Mouse (Mus musculus): ENCODE measurements around the gene Trpc2.

Gene Trpc2

DNA sequence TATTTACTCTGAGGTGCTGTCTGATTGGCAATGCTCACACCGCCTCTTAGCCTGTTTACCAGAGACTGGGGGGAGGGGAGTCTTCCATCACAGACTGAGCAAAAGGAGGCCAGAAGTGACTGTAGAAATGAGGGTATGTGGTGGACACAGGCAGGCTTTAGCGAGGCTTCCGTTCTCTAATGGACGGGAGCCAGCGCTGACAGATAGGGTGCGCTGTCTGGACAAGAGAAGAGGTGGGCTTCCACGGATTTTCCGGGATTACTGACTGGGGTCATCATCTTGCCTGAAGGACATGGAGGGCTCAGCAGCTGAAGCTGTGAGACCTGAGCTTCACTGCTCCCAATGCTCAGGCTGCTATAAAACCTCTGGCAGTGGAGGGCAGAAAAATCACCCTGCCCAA is 19.3 kb downstream of the Trpc2 start:
- no peak for DNase-seq (ENCODE audit: low spot score in 2 of 2)

DNA sequence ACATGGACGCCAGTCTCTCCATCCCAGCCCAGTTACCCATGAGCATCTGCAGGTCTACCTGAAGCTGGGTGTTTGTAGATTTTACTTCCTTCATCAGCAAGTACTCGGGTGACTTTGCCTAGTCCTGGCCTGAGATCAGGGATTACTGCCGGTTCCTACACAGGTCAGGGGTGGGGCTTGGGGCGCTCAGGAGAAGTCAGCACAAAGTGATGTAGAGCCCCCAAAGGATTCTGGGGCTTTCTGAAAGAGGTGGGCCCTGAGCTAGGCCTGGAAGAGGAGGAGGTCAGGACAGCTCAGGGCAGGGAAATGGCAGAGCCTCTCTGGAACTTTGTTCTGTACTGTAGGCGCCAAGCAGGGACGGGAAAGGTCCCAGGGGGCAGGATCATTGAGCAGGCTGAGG is 19.8 kb downstream of the Trpc2 start:
- DNase-seq (ENCODE audit: low spot score in 2 of 2), result no peak

DNA sequence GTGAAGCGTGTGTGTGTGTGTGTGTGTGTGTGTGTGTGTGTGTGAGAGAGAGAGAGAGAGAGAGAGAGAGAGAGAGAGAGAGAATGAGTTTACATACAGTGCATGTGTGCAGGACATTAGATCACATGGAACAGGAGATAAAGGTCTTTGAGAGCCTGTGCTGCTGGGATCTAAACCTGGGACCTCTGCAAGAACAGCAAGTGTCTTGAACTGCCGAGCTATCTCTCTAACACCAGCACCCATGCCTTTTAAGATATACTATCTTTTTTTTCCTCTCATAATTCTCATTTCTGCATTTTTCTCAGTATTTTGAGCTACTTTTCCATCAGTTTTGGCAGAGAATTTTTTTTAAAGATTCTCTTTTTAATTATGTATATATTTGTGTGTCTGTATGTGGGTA is 20.6 kb downstream of the Trpc2 start:
- DNase-seq (ENCODE audit: low spot score in 2 of 2), result no peak

DNA sequence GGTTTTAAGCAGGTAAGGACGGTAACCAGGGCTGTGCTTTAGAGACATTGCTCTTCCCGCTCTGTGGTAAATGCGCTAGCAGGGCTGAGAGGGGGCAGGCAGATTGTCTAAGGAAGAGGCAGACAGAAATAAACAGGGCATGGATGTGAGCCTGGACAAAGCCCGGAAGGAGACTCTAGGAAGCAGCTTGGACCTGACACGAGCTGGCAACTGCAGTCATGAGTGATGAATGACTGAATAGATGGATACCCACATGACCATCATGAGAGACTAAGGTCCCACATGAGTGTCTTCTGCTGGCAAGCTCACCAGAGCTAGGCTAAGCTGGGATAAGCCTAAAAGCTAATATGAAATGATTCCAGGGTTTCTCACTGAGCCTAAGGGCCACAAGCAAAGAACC is 21.2 kb downstream of the Trpc2 start:
- no peak for DNase-seq (ENCODE audit: low spot score in 2 of 2)

DNA sequence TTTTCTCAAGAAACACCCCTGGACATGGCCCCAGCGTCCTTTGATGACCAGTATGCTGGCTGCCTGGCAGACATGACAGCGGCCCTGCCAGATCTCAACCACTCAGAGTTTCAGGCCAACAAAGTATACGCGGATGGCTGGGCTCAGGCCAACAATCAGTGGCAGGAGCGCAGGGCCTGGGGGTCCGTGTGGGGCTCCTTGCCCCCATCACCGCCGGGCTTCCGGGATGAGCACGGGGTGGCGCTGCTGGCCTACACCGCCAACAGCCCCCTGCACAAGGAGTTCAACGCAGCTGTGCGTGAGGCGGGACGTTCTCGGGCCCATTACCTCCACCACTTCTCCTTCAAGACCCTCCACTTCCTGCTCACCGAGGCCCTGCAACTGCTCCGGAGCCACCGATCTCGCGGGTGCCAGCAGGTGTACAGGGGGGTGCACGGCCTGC is 23.8 kb downstream of the Trpc2 start:
- no peak for DNase-seq (ENCODE audit: low spot score in 2 of 2)

DNA sequence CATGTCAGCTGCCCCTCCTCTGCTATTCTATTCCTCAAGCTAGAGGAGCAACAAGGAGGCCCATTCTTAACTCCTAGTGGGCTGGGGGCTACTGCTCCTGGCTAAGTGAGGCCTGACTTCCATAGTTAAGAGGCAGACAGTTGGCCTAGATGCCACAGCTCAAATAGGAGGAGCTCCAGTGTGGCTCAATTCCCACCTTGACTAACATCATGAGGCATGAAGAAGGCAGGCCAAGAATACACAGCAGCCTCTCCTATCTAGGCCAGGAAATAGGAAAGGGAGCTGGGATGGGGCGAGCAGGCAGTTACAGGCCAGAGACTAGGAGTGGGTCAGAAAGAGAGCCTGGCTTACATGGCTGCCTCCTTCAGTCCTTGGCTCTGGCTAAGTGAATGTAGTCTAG is 25.3 kb downstream of the Trpc2 start:
- no peak for DNase-seq (ENCODE audit: low spot score in 2 of 2)

DNA sequence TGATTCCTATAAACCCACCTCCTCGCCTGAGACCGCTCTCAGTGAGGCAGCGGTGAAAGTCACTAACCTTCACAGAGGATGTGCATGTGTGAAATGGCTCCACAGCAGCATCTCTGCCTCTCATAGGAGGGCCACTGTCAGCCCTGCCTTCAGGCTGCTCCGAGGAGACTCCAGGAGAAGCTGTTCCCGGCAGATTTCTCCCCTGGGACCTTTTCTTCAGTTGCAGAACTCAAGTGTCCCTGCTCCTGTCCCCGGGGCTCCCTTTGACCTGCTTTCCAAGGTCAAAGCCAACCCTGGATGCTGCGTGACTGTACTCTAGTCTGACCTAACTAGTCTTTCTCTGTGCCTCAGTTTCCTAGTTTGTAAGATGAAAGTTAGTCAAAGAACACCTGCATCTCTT is 26.3 kb downstream of the Trpc2 start, which contains the start of gene Art5:
Gene Art5, minus strand, starts transcription at position 319 of the 400 bp plus-strand sequence.
- no peak for DNase-seq (ENCODE audit: low spot score in 2 of 2)

DNA sequence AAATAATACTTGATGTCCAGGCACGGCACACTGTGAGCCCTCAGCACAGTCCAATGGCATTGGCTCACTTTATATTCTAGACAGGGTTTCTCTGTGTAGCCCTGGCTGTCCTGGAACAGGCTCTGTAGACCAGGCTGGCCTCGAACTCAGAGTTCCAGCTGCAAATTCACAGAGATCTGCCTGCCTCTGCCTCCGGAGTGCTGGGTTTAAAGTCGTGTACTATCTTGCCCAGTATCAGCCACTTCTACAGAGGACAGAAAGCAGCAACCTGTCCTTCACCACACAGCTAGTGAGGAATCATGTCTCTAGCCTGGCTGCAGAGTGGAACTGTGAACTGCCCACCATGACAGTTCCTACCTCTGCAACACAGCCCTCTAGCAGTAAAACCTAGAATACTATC is 26.8 kb downstream of the Trpc2 start:
- no peak for DNase-seq (ENCODE audit: low spot score in 2 of 2)

DNA sequence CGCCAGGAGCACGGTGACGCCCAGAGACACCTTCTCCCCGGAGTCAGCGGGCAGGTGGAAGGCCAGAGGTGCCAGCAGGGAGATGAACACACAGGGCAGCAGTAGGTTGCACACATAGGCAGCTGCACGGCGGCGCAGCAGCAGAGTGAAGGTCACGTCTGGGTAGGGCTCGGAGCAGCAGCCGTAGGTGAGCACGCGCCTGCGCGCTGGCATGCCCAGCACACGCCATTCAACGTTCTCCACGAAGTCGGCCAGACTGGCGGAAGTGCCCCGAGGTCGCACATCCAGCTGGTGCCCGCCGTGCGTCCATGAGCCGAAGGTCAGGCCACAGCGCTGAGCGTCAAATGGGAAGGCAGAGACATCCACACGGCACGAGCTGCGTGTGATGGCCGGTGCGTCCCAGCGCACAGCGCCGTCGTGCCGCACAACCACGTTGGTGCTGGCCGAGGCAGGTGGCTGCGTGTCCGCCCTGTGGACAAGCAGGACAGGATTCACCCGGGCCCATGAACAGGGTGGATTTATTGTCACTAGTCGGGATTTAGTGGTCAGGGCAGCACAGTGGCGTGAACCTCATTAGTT is 30.3 kb downstream of the Trpc2 start:
- DNase-seq (ENCODE audit: low spot score in 2 of 2), result no peak

DNA sequence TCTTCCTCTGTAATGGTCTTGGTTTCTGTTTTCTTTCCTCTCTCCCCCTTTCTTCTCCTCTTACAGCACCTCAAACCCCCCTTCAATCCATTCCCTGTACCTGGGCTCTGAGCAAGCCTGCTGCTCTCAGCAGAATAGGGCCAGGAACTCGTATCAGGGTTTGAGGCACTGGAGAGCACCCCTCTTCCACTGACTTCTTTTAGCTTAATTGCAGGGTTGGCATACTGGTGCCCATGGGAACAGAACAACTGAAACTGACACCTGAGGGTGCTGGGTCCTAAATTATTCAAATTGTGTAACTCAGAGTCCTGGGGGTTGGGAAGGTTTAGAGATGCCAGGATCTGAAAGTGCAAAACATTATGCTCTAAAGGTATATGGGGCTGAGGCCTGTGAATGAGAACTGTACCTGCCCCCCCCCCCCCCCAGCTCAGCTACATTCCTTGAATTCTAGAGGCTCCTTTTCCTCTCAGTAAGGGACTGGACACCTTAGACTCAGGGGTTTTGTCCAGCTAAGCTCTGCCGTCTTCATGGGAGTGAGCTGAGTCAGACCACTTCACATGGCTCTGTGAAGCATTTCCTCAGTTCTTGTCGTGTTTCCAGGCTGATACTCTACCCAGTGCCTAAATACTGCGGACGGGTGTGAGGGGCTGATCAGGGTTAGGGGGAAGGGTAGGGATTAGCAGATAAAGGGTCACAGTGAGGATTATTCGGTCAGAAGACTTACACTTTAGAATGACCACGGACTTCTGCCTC is 33.8 kb downstream of the Trpc2 start, which contains the start of gene Chrna10:
Gene Chrna10, minus strand, starts transcription at position 250 of the 753 bp plus-strand sequence.
- DNase-seq (ENCODE audit: low spot score in 2 of 2), result no peak

DNA sequence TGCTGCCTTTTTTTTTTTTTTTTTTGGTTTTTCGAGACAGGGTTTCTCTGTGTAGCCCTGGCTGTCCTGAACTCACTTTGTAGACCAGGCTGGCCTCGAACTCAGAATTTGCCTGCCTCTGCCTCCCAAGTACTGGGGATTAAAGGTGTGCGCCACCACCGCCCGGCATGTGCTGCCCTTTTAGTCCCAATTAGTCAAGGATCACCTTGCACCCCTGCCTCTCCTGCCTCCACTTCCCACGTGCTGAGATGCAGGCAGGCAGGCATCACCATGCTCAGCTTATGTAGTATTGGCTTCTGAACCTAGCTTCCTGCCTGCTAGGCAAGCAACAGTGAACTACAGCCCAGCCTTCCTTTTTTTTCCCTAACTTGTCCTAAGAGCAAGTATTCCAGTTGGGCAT is 34.5 kb downstream of the Trpc2 start:
- no peak for DNase-seq (ENCODE audit: low spot score in 2 of 2)

DNA sequence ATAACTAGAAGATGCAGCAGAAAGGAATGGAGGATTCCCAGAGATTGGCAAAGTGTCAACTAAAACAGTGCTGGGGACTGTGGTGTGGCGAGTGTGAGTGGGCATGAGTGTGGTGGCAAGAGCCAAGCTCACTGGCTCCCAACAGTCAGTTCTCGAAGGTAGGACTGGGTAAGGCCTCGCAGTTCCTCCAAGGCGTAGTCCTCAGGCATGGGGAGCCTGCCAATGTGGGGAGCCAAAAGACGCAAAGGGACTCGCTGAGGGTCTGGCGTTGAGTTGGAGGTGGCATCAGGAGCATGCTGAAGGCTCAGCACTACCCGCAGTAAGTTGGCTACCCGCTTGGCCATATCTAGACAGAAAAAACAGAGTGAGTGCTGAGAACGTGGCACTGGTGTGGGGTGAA is 37.4 kb downstream of the Trpc2 start:
- DNase-seq (ENCODE audit: low spot score in 2 of 2), result no peak

DNA sequence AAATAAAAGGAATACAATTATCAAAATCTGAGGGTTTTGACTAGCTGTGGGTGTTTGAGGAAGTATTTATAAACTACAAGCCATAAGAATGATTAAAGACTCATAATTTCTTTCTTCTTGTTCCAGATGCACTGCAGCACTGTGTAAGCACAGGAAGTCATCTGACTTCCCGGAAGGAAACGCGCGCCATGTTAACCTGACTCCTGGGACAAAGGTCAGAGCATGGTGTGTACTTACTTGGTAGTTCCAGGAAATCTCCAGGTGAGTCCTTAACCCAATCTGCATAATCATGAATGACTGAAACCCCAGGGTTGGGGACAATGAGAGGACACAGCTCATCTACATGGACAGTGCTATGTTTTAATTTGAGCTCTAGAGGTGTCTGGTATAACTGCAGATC is 49.5 kb downstream of the Trpc2 start:
- no peak for DNase-seq (ENCODE audit: low spot score in 2 of 2)

DNA sequence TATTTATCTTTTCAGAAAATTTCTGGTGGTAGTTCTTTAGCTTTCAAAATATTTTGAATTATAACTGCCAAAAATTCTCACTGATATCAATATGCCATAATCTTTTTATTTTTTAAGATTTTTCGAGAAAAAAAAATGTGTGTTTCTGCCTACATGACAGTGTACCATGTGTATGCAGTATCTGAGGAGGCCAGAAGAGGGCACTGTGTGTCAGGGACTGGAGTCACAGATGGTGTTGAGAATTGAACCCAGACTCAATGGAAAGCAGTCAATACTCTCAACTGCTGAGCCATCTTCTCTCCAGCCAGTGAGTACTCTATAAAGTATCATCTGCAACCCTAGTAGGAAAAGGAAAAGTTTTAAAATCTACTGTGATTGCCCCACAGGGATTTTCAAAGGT is 54.5 kb downstream of the Trpc2 start:
- peak in 1 of 2 experiments; percentile 17 for DNase-seq (ENCODE audit: low spot score in 2 of 2)

DNA sequence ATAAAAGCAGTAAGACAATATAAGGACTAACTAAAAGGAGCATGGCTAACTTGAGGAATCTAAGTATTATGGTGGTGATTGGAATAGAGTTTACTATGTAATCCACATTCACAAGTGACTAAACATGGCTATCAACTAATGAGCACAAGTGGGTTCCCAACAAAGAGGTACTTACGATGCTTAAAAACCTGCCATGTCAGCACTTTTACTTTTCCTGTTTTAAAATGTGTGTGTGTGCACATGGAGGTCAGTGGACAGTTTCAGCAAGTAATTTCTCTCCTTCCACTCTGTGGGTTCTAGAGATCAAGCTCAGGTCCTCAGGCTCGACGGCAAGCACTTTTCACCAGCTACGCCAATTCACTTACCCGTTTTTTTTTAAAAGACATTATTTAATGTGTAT is 55.0 kb downstream of the Trpc2 start:
- DNase-seq (ENCODE audit: low spot score in 2 of 2), result no peak

All from frontal cortex, postnatal 14 days (tissue).